Mouse (Mus musculus) lung, postnatal 25 days (tissue): Measurements from ENCODE around the gene Thbs2.
A peak's percentile ranks its signal among the peaks of the same experiment; 100 is the strongest.

Experiments used
- DNase-seq: peaks from one replicate; pipeline ENCODE4 v3.0.0; 2022; ENCODE audit warnings: low spot score

The Thbs2 gene

DNA sequence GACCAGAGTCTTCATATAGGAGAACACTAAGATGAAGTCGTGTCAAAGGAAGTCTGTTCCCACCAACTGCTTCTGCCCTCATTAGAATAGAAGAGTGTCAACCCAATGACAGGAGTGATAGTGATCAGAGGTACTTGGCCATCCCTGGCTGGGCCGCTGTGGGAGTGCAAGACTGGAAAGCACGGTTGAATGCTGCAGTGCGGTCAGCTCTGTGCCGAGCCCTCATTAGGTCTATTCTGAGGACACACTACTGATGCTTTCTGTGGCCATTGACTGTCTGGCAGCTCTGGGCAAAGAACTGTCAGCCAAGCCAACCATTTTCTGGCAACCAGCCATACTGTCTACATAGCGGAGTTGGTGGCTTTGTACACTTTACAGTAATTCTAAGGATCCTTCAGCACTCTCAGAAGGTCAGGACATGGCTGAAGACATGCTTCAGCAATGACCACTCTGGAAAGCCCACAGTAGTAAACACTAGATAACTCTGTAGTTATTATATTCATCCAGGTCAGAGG, 2.3 kb upstream of the Thbs2 start:
- no peak for DNase-seq

DNA sequence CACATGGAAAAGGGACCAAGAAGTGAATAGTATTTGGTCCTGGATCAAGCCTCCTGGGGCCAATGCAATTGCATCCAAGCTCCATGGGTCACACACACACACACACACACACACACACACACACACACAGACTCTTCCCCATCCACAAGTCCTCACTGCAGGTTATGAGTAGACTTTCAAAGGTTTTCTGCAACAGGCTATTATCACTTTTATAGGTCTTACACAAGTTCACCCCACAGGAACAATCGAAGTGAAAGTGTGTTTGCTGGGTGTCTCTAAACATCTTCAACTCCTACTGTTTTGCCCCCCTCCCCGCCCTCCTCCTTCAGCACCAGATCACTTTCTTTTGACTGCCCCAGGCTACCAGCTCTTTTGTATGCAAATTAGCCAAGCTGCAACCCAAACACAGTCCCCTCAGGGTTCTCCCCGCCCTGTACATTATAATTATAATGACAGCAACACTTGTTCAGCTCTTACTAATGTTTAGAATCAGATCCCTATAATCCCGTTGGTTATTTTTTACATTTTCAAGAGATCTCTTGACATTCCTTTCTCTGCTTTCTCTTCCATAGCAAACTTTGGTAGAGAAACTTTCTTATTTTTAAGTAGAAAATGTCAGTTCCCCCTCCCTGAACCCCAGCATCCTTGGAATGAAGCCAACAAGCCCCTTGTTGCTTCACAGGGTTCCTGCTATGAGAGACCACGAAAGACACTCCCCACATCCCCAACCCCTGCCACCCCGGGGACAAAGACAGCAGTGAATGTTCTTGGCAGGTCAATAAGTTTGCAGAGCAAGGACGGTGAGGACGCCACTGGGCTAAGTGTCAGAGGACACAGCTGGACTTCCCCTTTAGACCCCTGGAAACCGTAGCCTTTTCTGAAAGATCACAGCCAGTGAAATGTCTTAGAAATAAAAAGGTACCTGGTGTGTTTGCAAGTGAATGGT, 714 bp downstream of the Thbs2 start:
- no peak for DNase-seq

DNA sequence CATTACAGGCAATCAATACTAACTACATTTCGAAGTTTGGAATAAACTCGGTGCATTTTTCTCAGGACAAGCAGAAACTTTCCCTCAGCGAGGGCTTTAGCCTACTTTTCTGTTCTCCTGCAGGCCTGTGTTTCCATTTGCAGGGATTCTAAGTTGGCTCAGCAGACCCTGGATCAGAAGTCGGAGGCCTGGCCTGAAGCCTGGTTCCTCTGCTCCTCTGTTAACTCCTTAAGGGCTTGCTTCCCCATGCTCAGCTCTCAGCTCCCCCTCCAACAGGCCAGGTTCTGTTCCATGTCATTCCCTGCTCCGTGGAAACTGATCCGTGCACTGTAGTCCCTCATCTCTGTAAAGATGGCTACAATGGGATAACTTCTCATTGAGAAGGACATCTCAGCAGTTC, 2.1 kb downstream of the Thbs2 start:
- DNase-seq: no peak

DNA sequence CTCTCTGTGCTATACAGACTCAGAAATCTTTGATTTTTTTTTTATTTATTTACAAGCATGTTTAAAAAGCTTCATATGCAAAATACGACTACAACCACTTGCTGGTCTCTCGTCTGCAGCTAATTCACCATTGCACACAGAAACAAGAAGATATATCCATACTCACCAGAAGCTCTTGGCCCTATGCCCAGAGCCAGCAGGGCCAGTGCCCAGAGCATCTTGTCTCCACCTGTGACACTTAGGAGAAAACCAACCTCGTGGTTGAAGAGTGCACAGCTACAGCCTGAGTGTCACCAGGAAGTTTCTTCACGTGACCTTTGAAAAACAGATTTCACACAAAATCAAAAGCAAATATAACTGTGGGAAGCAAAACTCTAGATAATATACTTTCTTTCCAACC, 2.8 kb downstream of the Thbs2 start:
- no peak for DNase-seq

DNA sequence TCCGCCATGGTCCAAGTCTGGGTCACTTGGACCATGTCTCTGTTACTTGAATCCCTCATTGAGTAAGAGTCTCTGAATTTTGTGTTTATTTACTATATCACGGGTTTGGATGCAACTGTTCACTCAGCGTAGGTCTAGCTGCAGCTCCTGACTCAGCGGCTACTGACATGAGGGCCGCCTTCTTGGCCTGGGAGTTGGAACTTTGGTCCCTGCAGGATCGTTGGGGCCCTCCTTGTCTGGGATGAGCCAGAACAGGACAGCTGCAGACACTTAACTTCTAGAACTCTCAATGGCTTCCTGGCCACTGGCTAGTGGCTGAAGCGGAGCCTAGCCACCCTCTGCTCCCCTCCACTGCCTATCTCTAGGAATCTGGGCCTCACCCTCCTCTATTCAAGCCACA, 11.2 kb downstream of the Thbs2 start:
- DNase-seq: no peak

DNA sequence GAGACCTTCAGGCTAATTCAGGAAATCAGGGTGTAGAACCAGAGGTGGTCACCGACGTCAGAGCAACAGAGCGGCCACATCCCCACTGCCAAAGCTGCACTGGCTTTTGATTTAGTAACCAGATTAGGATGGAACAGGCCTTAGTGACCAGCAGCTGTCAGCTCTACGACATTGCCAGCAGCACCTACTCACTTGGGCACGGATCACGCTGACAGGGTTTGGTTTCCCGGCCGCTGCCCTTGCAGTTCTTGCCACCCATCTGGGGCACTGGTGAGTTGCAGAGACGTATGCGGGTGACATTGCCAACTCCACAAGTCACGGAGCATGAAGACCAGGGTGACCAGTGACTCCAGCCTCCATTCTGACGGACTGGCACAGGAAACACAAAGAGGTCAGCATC, 13.0 kb downstream of the Thbs2 start:
- no peak for DNase-seq

- DNase-seq: no peak
These were observed 16.8 kb downstream of the Thbs2 start for GRCm38 (mm10) chr17:14677198-14677597.

GRCm38 (mm10) chr17:14675517-14675916, 18.5 kb downstream of the Thbs2 start:
- DNase-seq: no peak

DNA sequence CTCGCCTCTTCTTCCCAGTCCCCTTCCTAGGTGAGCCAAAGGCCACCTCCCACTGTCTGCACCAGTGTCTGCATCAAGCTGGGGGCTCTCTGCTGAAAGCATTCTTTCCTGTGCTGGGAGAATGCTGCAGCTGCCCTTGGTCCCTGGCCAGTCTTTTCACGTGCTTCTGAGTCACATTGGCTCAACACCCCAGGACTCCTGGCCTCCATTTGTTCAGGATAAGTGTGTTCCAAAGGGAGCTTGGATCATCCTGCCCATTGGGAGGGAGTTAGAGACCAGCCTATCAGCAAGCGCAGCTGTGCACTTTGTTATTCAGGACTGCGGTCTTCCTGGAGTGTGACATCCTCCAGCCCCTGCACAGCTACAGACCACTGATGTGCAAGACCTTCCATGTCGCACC, 21.6 kb downstream of the Thbs2 start:
- peak; percentile 47 for DNase-seq

GRCm38 (mm10) chr17:14667225-14667624, 26.8 kb downstream of the Thbs2 start:
- DNase-seq: no peak

DNA sequence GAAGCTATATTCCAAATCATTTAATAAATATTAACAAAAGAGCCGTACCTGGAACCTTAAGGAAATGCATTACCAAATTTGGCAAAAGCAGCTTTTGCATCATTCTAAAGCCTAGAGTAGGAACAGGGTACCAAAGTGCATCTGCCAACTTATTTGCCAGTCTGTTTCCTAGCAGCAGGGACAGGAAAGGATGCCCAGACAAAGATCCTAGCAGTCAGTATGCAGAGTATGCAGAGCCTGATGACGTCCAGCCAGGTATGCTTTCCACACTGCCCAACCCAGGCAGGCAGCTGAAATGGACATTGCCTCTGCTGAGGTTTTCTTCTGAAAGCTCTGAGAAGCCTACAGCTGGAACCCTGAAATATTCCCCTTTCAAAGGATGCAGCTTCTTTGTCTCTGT, 27.6 kb downstream of the Thbs2 start:
- DNase-seq: no peak

DNA sequence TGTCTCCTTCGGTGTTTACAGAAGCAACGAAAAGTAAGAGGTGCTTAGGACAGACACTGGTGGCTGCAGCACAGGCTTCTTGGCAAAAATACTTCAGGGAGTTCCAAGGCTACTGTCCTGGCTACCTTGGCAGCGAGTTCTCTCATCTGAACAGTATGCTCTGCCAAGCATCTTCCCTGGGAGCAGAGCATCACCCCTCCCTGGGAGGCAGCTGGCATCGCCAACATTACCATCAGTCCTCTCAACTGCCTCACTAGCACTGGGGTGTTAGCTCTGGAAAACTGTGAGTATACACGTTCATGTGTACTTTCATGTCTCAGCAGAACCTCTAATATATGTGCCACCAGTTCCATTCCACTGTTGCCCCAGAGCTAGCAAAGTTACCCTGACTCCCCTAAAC, 30.7 kb downstream of the Thbs2 start:
- no peak for DNase-seq

GRCm38 (mm10) chr17:14662409-14662808, 31.6 kb downstream of the Thbs2 start:
- no peak for DNase-seq

DNA sequence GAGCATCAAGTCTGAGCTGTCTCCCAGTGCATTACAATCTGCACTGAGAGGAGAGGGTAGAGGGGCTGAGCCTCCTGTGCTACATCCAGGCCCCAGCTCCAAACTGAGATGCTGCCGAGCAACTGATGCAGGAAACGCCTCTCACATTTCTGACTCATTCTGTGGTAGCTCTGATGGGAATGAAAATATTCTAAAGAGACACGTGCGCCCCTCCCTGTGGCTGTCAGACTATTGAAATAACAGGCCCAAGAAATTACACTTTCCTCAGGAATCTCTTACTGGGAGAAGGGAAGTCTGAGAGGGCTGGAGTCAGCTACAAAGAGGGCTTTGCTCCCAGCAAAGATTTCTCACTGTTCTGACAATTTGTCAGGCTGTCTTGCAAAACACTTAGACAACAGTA, 34.3 kb downstream of the Thbs2 start:
- DNase-seq: no peak

DNA sequence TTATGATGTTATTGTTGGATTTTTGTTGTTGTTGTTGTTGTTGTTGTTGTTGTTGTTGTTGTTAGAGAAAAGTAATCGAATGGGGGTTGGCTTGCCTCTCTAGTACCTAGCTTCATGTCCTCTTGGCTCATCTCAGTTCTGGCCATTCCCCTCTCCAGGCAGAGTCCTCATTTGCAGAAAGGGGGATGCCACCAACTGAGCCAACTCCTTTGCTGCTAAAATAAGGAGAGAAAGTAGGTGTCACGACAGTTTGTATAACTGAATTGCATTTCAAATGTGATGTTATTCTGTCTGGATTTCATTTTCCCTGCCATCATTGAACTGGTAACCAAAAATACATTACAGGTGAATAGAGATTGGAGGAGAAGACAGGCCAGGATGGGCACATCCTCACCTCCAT, 35.9 kb downstream of the Thbs2 start:
- DNase-seq: no peak

GRCm38 (mm10) chr17:14657123-14657522, 36.9 kb downstream of the Thbs2 start:
- DNase-seq: no peak

GRCm38 (mm10) chr17:14654981-14655380, 39.1 kb downstream of the Thbs2 start:
- no peak for DNase-seq

DNA sequence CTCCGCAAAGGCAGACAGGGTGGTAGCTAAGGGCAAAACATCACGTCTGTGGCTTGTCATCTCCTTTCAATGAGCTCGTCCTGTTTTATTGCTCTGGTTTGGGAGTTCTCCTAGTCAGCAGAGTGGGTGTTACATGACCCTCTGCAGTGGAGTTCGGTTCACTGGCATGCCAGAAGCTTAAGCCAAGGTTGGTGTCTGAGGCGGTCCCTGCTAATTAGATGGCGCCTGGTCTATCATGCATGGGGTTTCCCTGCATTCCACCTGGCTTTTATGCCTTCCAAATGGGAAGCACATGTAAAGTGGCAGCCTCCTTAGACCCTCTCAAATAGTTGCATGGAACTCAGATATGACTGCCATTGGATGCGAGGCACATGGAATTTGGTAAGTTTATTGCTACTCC, 42.0 kb downstream of the Thbs2 start:
- DNase-seq: no peak

DNA sequence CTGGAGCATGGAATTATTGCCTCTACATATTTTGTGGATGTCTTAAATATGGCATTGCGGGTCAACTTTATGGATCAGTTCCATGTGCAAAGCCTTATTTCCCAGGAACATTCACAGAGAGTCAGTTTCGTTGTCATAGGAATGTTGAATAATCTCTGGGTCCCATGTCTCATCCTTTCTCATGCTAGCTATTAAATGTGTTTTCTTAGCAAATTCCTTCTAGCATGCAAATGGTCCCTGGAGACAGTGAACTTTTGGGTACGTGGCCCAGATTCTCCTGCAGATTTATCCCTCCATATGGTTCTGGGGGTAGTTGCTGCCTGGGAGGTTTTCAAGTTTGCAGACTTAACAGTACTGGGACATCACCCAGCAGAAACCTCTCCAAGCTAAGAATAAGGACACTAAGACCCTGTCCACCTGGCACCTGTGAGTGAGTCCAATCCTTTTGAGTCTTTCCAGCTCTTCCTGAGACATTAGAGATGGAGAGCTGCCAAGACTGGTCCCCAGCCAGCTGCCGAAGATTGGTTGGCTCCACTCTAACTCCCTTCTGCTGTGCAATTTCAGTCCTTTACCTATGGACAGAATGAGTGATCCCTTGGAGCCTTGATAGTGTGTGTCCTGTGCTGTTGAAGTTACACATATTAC, 45.9 kb downstream of the Thbs2 start:
- no peak for DNase-seq

DNA sequence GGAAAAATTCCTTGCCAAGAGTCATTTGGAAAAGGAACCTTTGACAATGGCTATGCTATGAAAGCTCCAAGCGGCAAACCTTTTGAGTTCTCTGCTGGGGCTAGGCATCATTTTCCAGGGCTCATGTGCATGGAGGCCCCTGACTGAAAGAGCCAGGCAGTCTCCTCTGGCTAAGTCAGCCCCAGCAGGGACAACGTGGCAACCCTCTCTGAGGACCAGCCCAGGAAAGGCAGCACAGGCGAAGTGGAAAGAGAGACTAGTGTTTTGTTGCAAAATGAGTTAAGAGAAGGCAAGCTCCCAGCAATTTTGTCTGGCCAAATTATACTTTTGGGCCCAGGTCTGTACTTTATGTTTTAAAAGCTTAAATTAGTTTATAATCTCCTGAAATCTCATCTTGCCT, 50.0 kb downstream of the Thbs2 start:
- no peak for DNase-seq

- peak; percentile 60 for DNase-seq
These were observed 53.5 kb downstream of the Thbs2 start for GRCm38 (mm10) chr17:14640351-14641115.

DNA sequence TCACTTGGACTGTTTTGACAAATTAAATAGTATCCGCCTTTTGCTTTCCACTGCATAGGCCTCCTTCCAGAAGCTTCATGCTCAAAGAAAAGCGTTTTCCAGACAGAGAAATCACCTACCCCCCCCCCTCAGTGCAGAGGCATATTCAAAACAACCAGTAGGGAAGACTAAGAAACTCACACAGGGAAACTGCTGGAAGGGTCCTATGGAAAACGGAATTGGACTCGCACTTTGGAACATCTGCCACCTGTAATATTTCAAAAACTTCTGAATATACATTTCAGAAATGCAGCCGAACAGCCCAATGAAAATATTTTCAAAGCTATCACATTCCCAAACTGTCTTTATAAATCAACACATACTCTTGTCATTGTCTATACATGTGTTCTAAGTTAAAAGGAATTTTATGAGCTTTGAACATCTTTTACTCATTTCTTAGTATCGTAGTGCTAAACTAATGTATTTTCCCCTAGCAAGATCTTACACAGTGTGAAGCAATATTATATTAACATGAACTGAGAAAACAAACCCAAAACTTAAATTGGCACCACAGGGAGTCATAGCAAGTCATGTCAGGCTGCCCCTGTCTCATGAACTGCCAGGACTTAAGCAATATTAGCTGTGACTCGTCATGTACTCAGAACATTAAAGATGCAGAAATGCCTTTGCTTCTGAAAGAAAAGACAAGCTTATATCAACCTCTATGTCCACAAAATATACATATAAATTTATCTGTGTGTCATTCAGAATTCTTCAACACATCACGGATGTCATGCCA, 58.3 kb downstream of the Thbs2 start:
- DNase-seq: no peak
